Mouse (Mus musculus) intestine, embryonic 14.5 days (tissue): Measurements from ENCODE around the gene Pcgf3. TPM values are rescaled to one million over a fixed set of nuclear protein-coding genes. Genes with fewer than 3 reads are reported as not detected.

Source experiments
- ATAC-seq: fragments of 200-750 bp; cut with Nextera tagmentation; replicated peaks from 2 replicates; pipeline ENCODE4 v1.8.0; 2017; ENCODE audit warnings: low read depth, moderate number of reproducible peaks, moderate TSS enrichment, moderate library complexity; ENCODE audit not compliant: low FRiP score, low TSS enrichment
- DNase-seq: peaks from one replicate; pipeline ENCODE4 v3.0.0-alpha.2; 2018; ENCODE audit warnings: low spot score
- H3K27ac ChIP-seq: fragments of 300-500 bp; sonication (generic); 2 replicates; pipeline ENCODE4 v1.5.1; 2014; ENCODE audit warnings: low read depth, mild to moderate bottlenecking, control low read depth
- H3K27me3 ChIP-seq: fragments of 300-500 bp; sonication (generic); replicated peaks from 2 replicates; pipeline ENCODE4 v1.6.1; 2014; ENCODE audit warnings: low read length, control low read depth; ENCODE audit not compliant: control insufficient read depth, insufficient read depth
- H3K36me3 ChIP-seq: fragments of 300-500 bp; sonication (generic); 2 replicates; pipeline ENCODE4 v1.6.1; 2014; ENCODE audit warnings: low read length, control low read depth; ENCODE audit not compliant: control insufficient read depth, insufficient read depth
- H3K4me1 ChIP-seq: fragments of 300-500 bp; sonication (generic); replicated peaks from 2 replicates; pipeline ENCODE4 v1.6.1; 2014; ENCODE audit warnings: low read length, control low read depth, mixed read lengths; ENCODE audit not compliant: control insufficient read depth, insufficient read depth
- H3K4me2 ChIP-seq: fragments of 300-500 bp; sonication (generic); 2 replicates; pipeline ENCODE4 v1.6.1; 2014; ENCODE audit warnings: low read length
- H3K4me3 ChIP-seq: fragments of 300-500 bp; sonication (generic); 2 replicates; pipeline ENCODE4 v1.5.1; 2014; ENCODE audit warnings: low read depth, low read length, control low read depth, mixed read lengths
- H3K9ac ChIP-seq: fragments of 300-500 bp; sonication (generic); 2 replicates; pipeline ENCODE4 v1.6.1; 2014; ENCODE audit warnings: mild to moderate bottlenecking, low read length
- H3K9me3 ChIP-seq: fragments of 300-500 bp; sonication (generic); 2 replicates; pipeline ENCODE4 v1.6.1; 2016; ENCODE audit warnings: low read length, control low read depth; ENCODE audit not compliant: control insufficient read depth
- WGBS: fragments of 180-500 bp; shearing (Covaris S2); extraction: QIAGEN DNeasy Blood & Tissue Kit; methylation state at CpG from one replicate; pipeline ENCODE4 v1.1.7; 2014; 5-methylcytosine and 5-hydroxymethylcytosine counted together
- polyA plus RNA-seq: library from polyadenylated mRNA; unstranded; fragments of >200 nt; fragmentation: Nextera tagmentation; extraction: Ambion mirVana; gene quantifications from 2 replicates; pipeline ENCODE4 v1.2.1, GENCODE M21; 2014

Gene Pcgf3
- polyA plus RNA-seq, 1 experiment from 2014 or later, result 24.9 TPM

DNA sequence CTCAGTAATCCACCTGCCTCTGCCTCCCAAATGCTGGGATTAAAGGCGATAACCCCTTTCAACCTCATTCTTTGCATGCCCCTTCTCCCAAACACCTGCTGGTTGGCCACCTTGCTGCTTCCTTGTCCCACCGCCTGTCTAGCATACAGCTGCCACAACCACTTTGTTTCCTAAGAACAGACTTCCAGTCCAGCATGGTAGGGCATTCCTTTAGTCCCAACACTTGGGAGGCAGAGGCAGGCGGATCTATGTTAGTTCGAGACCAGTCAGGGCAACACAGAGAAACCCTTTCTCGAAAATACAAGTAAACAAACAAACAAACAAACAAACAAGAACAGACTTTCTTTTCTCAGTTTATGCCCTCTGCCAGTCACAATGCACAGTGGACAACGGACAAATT is 571 bp upstream of the Pcgf3 start:
- 39% methylated on average over 6 of the region's 6 CpGs for WGBS
- peak overlapping the region; percentile 82 for H3K4me2 ChIP-seq
- H3K4me1 ChIP-seq, result peaks cover 18% of the 10 kb centered on the region
- peak overlapping the region; percentile 97 for H3K9ac ChIP-seq
- peak overlapping the region; percentile 93 for H3K4me3 ChIP-seq
- no peak overlapping the region for H3K27ac ChIP-seq
- H3K36me3 ChIP-seq, result 0 out of 2 replicates have a peak, but pooled peaks cover 4% of the 10 kb centered on the region
- no peaks in the 10 kb centered on the region for H3K9me3 ChIP-seq
- peak; percentile 3; the same call in 1 of the 2 replicates for ATAC-seq
- DNase-seq, result peak; percentile 50
- H3K27me3 ChIP-seq, result no peaks in the 10 kb centered on the region

- Histone ChIP-seq H3K27me3 (no peaks in the 10 kb centered on the region), H3K4me3 (peak overlapping the region; percentile 93), H3K9me3 (no peaks in the 10 kb centered on the region), H3K4me1 (peaks cover 24% of the 10 kb centered on the region), H3K36me3 (0 out of 2 replicates have a peak, but pooled peaks cover 10% of the 10 kb centered on the region), H3K4me2 (peak overlapping the region; percentile 82), H3K9ac (peak overlapping the region; percentile 97), H3K27ac (no peak overlapping the region)
- DNase-seq (peak; percentile 53), ATAC-seq (no peak)
- 41% methylated on average over 4 of the region's 4 CpGs for WGBS
These were observed 1.4 kb downstream of the Pcgf3 start for GRCm38 (mm10) chr5:108462446-108462845.

DNA sequence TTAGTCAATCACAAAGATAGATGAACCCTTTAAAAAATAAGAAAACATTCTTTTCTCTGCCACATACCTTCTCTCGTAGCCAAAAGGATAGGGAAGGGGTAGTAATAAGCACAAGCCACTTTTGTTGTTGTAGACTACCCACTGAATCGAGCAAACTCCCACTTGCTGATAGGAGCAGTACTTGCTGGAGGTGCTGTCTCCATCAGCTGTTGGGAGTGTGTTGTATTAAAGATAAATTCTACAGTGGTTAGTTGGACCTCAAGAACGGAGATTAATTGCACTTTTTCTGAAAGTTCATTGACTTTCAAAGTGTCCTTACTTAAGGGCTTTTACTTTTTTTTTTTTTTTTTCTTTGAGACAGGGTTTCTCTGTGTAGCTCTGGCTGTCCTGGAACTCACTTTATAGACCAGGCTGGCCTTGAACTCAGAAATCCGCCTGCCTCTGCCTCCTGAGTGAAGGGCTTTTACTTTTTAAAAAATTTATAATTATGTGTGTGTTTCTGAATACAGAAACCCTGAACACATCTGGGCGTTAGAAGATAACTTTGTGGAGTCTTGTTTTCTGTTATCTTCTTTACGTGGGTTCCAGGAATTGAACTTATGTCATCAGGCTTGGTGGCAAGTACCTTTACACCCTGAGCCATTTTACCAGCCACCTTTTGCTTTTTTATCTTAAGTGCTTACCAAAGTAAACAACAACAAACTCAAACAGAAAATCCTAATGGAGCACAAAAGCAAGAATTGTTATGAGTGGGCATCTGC is 4.3 kb downstream of the Pcgf3 start:
- Histone ChIP-seq H3K4me2 (no peak overlapping the region), H3K36me3 (0 out of 2 replicates have a peak, but pooled peaks cover 10% of the 10 kb centered on the region), H3K27me3 (no peaks in the 10 kb centered on the region), H3K9ac (no peak overlapping the region), H3K27ac (no peak overlapping the region), H3K4me3 (no peak overlapping the region), H3K9me3 (no peaks in the 10 kb centered on the region), H3K4me1 (peaks cover 24% of the 10 kb centered on the region)
- no peak for ATAC-seq
- no peak for DNase-seq
- 84% methylated on average over 6 of the region's 6 CpGs for WGBS

GRCm38 (mm10) chr5:108466647-108467046 is 5.6 kb downstream of the Pcgf3 start:
- Histone ChIP-seq H3K9me3 (no peaks in the 10 kb centered on the region), H3K27me3 (no peaks in the 10 kb centered on the region), H3K4me1 (peaks cover 24% of the 10 kb centered on the region), H3K27ac (no peak overlapping the region), H3K9ac (no peak overlapping the region), H3K36me3 (peaks cover 12% of the 10 kb centered on the region; the same call in 1 of the 2 replicates), H3K4me2 (no peak overlapping the region), H3K4me3 (no peak overlapping the region)
- 100% methylated on average over 1 of the region's 1 CpGs for WGBS
- no peak for ATAC-seq
- DNase-seq, result no peak

- H3K4me1 ChIP-seq, result peaks cover 6% of the 10 kb centered on the region; the same call in 1 of the 2 replicates
- H3K27me3 ChIP-seq, result no peaks in the 10 kb centered on the region
- H3K36me3 ChIP-seq, result peaks cover 41% of the 10 kb centered on the region
- H3K4me2 ChIP-seq, result no peak overlapping the region
- 73% methylated on average over 7 of the region's 7 CpGs for WGBS
- H3K9me3 ChIP-seq, result no peaks in the 10 kb centered on the region
- H3K9ac ChIP-seq, result no peak overlapping the region
- peak; percentile 41 for DNase-seq
- no peak overlapping the region for H3K27ac ChIP-seq
- no peak for ATAC-seq
- no peak overlapping the region for H3K4me3 ChIP-seq
These were observed 8.6 kb downstream of the Pcgf3 start for GRCm38 (mm10) chr5:108469617-108470016.

- Histone ChIP-seq H3K4me2 (no peak overlapping the region), H3K4me3 (no peak overlapping the region), H3K4me1 (no peaks in the 10 kb centered on the region; the same call in 1 of the 2 replicates), H3K9me3 (no peaks in the 10 kb centered on the region), H3K36me3 (peaks cover 70% of the 10 kb centered on the region), H3K9ac (no peak overlapping the region), H3K27ac (no peak overlapping the region), H3K27me3 (no peaks in the 10 kb centered on the region)
- WGBS, result 94% methylated on average over 4 of the region's 4 CpGs
- DNase-seq (no peak), ATAC-seq (no peak)
These were observed 12.7 kb downstream of the Pcgf3 start for GRCm38 (mm10) chr5:108473737-108474136.

- Histone ChIP-seq H3K4me2 (no peak overlapping the region), H3K9ac (no peak overlapping the region), H3K4me1 (no peaks in the 10 kb centered on the region), H3K9me3 (no peaks in the 10 kb centered on the region), H3K4me3 (no peak overlapping the region), H3K27me3 (no peaks in the 10 kb centered on the region), H3K36me3 (peaks cover 79% of the 10 kb centered on the region), H3K27ac (no peak overlapping the region)
- ATAC-seq (no peak), DNase-seq (peak; percentile 36)
- WGBS, result 89% methylated on average over 3 of the region's 3 CpGs
These were observed 14.9 kb downstream of the Pcgf3 start for GRCm38 (mm10) chr5:108475977-108476376.

DNA sequence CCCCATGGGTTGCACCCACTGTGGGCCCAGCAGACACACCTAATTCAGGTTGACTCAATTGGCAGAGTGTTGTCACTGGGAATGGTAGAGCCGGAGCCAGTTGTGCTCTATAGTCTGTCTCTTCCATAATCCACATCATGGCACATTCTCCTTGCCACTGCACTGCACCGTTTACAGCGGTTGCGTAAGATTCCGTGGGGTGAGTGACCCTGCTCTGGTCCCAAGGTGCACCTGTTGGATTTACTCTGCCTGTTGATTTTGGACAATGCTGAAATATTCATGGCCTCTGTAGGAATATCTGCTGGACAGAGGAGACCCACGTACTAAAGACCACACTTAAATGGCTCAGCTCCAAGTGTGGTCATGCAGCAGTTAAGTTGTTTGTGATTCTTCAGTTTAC is 22.0 kb downstream of the Pcgf3 start:
- H3K4me2 ChIP-seq, result no peak overlapping the region
- no peaks in the 10 kb centered on the region for H3K27me3 ChIP-seq
- peaks cover 64% of the 10 kb centered on the region for H3K36me3 ChIP-seq
- ATAC-seq (no peak), DNase-seq (peak; percentile 23)
- no peaks in the 10 kb centered on the region for H3K9me3 ChIP-seq
- 89% methylated on average over 6 of the region's 6 CpGs for WGBS
- no peaks in the 10 kb centered on the region for H3K4me1 ChIP-seq
- no peak overlapping the region for H3K9ac ChIP-seq
- no peak overlapping the region for H3K27ac ChIP-seq
- no peak overlapping the region for H3K4me3 ChIP-seq

DNA sequence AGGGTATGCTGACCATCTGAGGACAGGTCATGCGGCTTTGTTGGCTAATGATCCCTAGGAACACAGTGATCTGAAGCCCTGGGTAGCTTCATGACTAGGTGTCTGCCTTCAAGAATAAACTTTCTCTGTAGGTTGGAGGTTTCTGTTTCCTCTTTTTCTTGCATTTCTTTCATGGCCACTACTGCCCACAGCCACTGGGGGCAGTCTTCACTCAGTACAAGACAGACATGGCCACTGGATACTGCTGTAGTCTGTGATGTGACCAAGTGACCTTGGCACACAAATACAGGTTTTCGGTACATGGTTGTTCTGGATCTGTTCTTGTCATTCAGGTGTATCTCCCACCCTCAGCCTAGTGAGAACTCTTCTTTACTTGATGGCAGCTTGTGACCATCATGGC is 24.2 kb downstream of the Pcgf3 start:
- Histone ChIP-seq H3K9me3 (no peaks in the 10 kb centered on the region), H3K4me3 (no peak overlapping the region), H3K4me2 (no peak overlapping the region), H3K4me1 (no peaks in the 10 kb centered on the region), H3K9ac (no peak overlapping the region), H3K36me3 (peaks cover 71% of the 10 kb centered on the region), H3K27ac (no peak overlapping the region), H3K27me3 (no peaks in the 10 kb centered on the region)
- DNase-seq (peak; percentile 52), ATAC-seq (no peak)
- WGBS, result 98% methylated on average over 2 of the region's 2 CpGs
